Mouse (Mus musculus) liver, embryonic 16.5 days (tissue): ENCODE data around the gene Irak3. TPM values are rescaled to one million over a fixed set of nuclear protein-coding genes. Genes with fewer than 3 reads are reported as not detected.
A peak's percentile ranks its signal among the peaks of the same experiment; 100 is the strongest.

ENCODE experiments used
- ATAC-seq: fragments of 200-750 bp; cut with Nextera tagmentation; 2 replicates; pipeline ENCODE4 v1.8.0; 2017; ENCODE audit warnings: low read depth, mild to moderate bottlenecking, moderate number of reproducible peaks, moderate library complexity
- H3K27ac ChIP-seq: fragments of 300-500 bp; sonication (generic); 2 replicates; pipeline ENCODE4 v1.5.1; 2014; ENCODE audit warnings: mild to moderate bottlenecking, low read length
- H3K27me3 ChIP-seq: fragments of 300-500 bp; sonication (generic); 2 replicates; pipeline ENCODE4 v1.6.1; 2014; ENCODE audit warnings: low read depth, low read length, mixed read lengths; ENCODE audit not compliant: control insufficient read depth, insufficient read depth
- H3K36me3 ChIP-seq: fragments of 300-500 bp; sonication (generic); 2 replicates; pipeline ENCODE4 v1.6.1; 2014; ENCODE audit warnings: mild to moderate bottlenecking; ENCODE audit not compliant: control insufficient read depth, insufficient read depth
- H3K4me1 ChIP-seq: fragments of 300-500 bp; sonication (generic); 2 replicates; pipeline ENCODE4 v1.6.1; 2014; ENCODE audit warnings: low read depth, low read length, mixed read lengths; ENCODE audit not compliant: control insufficient read depth
- H3K4me2 ChIP-seq: fragments of 300-500 bp; sonication (generic); 2 replicates; pipeline ENCODE4 v1.6.1; 2014; ENCODE audit warnings: low read depth, low read length, mixed read lengths
- H3K4me3 ChIP-seq: fragments of 300-500 bp; sonication (generic); 2 replicates; pipeline ENCODE4 v1.5.1; 2014; ENCODE audit warnings: low read depth, mild to moderate bottlenecking, low read length
- H3K9ac ChIP-seq: fragments of 300-500 bp; sonication (generic); 2 replicates; pipeline ENCODE4 v1.6.1; 2014; ENCODE audit warnings: low read depth, low read length
- H3K9me3 ChIP-seq: fragments of 300-500 bp; sonication (generic); replicated peaks from 2 replicates; pipeline ENCODE4 v1.6.1; 2016; ENCODE audit warnings: low read length; ENCODE audit not compliant: control insufficient read depth
- WGBS: fragments of 180-500 bp; shearing (Covaris S2); extraction: QIAGEN DNeasy Blood & Tissue Kit; methylation state at CpG from one replicate; pipeline ENCODE4 v1.1.7; 2014; ENCODE audit not compliant: insufficient replicate concordance; 5-methylcytosine and 5-hydroxymethylcytosine counted together
- polyA plus RNA-seq: library from polyadenylated mRNA; unstranded; fragments of >200 nt; fragmentation: Nextera tagmentation; extraction: Ambion mirVana; gene quantifications from 2 replicates; pipeline ENCODE4 v1.2.1, GENCODE M21; 2015

Irak3 gene
- polyA plus RNA-seq, 1 experiment from 2014 or later: 1.8 TPM

DNA sequence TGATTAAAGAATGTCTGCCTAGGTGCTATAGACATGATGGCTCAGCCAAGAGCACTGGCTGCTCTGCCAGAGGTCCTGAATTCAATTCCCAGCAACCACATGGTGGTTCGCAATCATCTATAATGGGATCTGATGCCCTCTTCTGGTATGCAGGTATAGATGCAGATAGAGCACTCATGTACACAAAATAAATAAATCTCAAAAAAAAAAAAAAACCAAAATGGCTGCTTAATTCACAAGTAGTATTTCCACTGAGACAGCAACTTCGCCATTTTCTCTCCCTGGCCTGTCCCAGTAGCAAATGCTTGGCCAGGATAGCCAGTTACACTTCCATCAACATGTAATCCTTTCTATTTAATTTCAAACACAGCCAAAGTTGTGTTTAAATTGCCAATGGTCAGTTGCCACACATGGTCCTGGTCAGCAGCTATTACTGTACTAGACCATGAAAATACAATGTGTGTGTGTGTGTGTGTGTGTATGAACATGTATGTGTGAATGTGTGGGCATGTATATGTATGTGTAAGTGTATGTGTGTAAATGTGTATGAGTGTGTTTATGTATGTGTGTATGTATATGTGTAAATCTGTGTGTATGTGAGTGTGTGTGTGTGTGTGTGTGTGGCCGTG is 90.1 kb downstream of the Irak3 start:
- H3K27me3 ChIP-seq: no peaks in the 10 kb centered on the region
- H3K9me3 ChIP-seq: no peaks in the 10 kb centered on the region
- H3K27ac ChIP-seq: peak overlapping the region; percentile 97
- WGBS: 59% methylated on average over 3 of the region's 3 CpGs
- H3K4me3 ChIP-seq: peak overlapping the region; percentile 88
- peak overlapping the region; percentile 95 for H3K4me2 ChIP-seq
- ATAC-seq: no peak
- peak overlapping the region; percentile 88 for H3K9ac ChIP-seq
- H3K4me1 ChIP-seq: peaks cover 8% of the 10 kb centered on the region
- peaks cover 3% of the 10 kb centered on the region; the same call in 1 of the 2 replicates for H3K36me3 ChIP-seq

DNA sequence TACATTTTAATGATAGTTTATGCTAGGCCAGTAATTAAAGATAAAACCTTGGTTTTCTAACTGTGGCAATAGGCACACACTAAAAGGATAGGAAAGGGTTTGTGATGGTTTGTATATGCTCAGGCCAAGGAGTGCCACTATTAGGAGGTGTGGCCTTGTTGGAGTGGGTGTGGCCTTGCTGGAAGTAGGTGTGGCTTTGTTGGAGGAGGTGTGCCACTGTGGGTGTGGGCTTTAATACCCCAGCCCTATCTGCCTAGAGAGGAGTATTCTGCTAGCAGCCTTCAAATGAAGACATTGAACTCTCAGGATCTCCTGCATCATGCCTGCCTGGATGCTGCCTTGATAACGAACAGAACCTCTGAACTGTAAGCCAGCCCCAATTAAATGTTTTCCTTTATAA is 101.1 kb downstream of the Irak3 start:
- Histone ChIP-seq H3K27me3 (no peaks in the 10 kb centered on the region), H3K27ac (no peak overlapping the region), H3K4me3 (no peak overlapping the region), H3K4me2 (no peak overlapping the region), H3K36me3 (peaks cover 16% of the 10 kb centered on the region), H3K4me1 (no peaks in the 10 kb centered on the region), H3K9me3 (no peaks in the 10 kb centered on the region), H3K9ac (no peak overlapping the region)
- WGBS: 87% methylated on average over 1 of the region's 1 CpGs
- peak; percentile 47; the same call in 1 of the 2 replicates for ATAC-seq

DNA sequence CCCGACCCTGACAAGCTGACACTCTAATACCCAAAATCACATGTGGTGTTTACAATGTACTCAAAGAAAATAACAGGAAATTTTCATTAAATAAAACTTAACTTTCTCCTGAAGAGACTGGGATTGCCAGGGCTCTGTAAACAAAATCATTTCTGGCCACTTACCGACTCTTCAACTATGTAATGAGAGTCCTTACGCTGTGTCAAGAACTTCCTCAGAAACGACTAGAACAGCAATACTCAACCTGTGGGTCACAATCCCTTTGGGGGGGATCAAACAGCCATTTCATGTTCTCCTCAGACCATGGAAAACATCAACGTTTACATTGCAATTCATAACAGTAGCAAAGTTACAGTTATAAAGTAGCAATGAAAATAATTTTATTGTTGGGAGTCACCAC is 104.4 kb downstream of the Irak3 start:
- Histone ChIP-seq H3K36me3 (peaks cover 11% of the 10 kb centered on the region), H3K4me3 (no peak overlapping the region), H3K9ac (no peak overlapping the region), H3K9me3 (no peaks in the 10 kb centered on the region), H3K4me2 (no peak overlapping the region), H3K4me1 (no peaks in the 10 kb centered on the region), H3K27me3 (no peaks in the 10 kb centered on the region), H3K27ac (no peak overlapping the region)
- ATAC-seq: no peak
- 83% methylated on average over 5 of the region's 5 CpGs for WGBS

DNA sequence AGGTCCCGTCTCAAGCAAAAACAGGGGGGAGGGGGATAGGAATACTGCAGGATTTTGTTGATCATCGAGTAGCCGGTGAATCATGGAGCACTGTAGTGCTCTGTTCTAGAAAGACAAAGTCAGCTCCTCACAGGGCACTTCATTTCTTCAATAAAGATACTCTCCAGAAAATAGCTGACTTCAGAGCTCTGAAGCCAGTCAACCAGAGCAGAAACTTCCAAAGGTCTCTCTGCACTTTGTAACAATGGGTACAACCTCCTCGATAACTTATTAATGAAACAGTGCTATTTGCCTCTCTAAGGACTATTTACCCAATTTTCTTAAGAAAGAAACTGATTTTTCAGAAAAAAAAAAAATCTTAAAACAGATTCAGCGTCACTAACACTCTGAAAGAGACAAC is 106.2 kb downstream of the Irak3 start:
- H3K36me3 ChIP-seq: peaks cover 15% of the 10 kb centered on the region
- H3K9me3 ChIP-seq: no peaks in the 10 kb centered on the region
- 86% methylated on average over 5 of the region's 5 CpGs for WGBS
- no peak overlapping the region for H3K4me3 ChIP-seq
- H3K4me1 ChIP-seq: no peaks in the 10 kb centered on the region
- no peak for ATAC-seq
- H3K27me3 ChIP-seq: no peaks in the 10 kb centered on the region
- H3K9ac ChIP-seq: no peak overlapping the region
- no peak overlapping the region for H3K27ac ChIP-seq
- no peak overlapping the region for H3K4me2 ChIP-seq

DNA sequence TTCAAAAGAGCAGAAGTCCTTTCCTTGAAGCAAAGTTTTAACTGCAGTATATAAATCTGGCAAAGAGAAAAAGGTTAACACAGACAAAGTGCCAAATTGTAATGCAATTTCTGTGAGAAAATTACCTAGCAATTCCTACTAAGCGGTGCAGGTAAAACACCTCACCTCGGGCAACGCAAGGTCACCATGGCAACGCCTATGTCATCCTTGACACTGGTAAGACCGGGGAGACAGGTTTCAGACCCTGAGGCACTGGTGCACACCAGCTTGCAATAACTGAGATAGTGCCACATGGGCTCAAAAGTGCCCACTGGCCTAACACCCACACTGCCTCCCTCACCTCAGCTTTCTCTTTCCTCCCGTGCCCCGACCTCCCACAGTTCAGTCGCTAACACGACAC is 106.8 kb downstream of the Irak3 start:
- no peak for ATAC-seq
- no peaks in the 10 kb centered on the region for H3K27me3 ChIP-seq
- H3K4me3 ChIP-seq: no peak overlapping the region
- no peak overlapping the region for H3K27ac ChIP-seq
- no peaks in the 10 kb centered on the region for H3K4me1 ChIP-seq
- H3K9ac ChIP-seq: no peak overlapping the region
- H3K4me2 ChIP-seq: no peak overlapping the region
- 85% methylated on average over 9 of the region's 9 CpGs for WGBS
- no peaks in the 10 kb centered on the region for H3K9me3 ChIP-seq
- peaks cover 15% of the 10 kb centered on the region for H3K36me3 ChIP-seq

DNA sequence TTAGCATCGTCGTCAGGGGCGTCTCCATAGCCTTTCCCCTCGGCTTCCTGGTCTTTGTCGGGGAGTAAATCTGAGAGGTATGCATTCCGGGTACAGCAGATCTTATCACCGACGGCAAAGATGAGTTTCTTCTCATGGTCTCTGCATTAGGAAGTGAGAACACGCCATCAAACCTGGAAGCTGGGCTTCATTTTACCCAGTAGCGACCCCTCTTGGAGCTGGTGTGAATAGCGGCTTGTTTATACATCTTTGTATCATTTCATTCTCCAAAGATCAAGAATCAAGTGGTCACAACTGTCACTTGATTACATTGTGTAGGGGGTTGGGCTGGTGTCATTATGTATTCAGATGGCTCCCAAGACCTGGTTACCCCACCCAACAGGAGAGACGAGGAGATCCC is 109.4 kb downstream of the Irak3 start:
- Histone ChIP-seq H3K9ac (no peak overlapping the region), H3K9me3 (no peaks in the 10 kb centered on the region), H3K27me3 (no peaks in the 10 kb centered on the region), H3K4me2 (no peak overlapping the region), H3K27ac (no peak overlapping the region), H3K4me1 (no peaks in the 10 kb centered on the region), H3K36me3 (peaks cover 27% of the 10 kb centered on the region), H3K4me3 (no peak overlapping the region)
- WGBS: 81% methylated on average over 12 of the region's 12 CpGs
- ATAC-seq: no peak

Other genes starting within 250 kb of the Irak3 start
- 7.4 and 7.7 TPM in 2 replicates for gene Helb, start 89.1 kb downstream of the Irak3 start, polyA plus RNA-seq
- gene Tmbim4, start 540 bp downstream of the Irak3 start, polyA plus RNA-seq: 75.4 and 81.2 TPM in 2 replicates
- 19.2 and 21.9 TPM in 2 replicates for gene Llph, start 24.9 kb upstream of the Irak3 start, polyA plus RNA-seq